Mouse (Mus musculus): ENCODE measurements around the gene Adgrl1. TPM values are rescaled to one million over a fixed set of nuclear protein-coding genes. Genes with fewer than 3 reads are reported as not detected.

The Adgrl1 gene
- polyA plus RNA-seq, 1 experiment from 2014 or later: 18.3 TPM

- Histone ChIP-seq H3K36me3 (replicated peaks; ENCODE audit: control insufficient read depth, insufficient read depth, low read depth, low read length) (peaks cover 13% of the 10 kb centered on the region), H3K27ac (replicated peaks; ENCODE audit: low read depth, low read length) (no peak overlapping the region), H3K9ac (replicated peaks; ENCODE audit: low read length) (no peak overlapping the region), H3K4me3 (ENCODE audit: low read depth, low read length) (no peak overlapping the region), H3K9me3 (replicated peaks; ENCODE audit: control insufficient read depth, low read length) (no peaks in the 10 kb centered on the region), H3K27me3 (ENCODE audit: control insufficient read depth, insufficient read depth, low read length) (no peaks in the 10 kb centered on the region), H3K4me2 (ENCODE audit: low read depth, low read length) (no peak overlapping the region), H3K4me1 (ENCODE audit: control insufficient read depth, insufficient read depth, low read length) (no peaks in the 10 kb centered on the region)
- DNase-seq (ENCODE audit: low spot score): no peak
- no peak for ATAC-seq (replicated peaks; ENCODE audit: insufficient number of reproducible peaks, low FRiP score, low TSS enrichment, low read depth)
- 95% methylated on average over 14 of the region's 14 CpGs for WGBS
Observed at GRCm38 (mm10) chr8:83990170-83990569, 90.3 kb downstream of the Adgrl1 start.

Small RNA genes within 50 kb of the gene (microRNA-seq; reads per million reads assigned to microRNA genes)
- gene Gm44330 (ENCODE audit: borderline number of aligned reads) (not detected), gene Gm44450 (ENCODE audit: borderline number of aligned reads) (not detected)

Other genes starting within 250 kb of the Adgrl1 start
- 169 and 177 TPM in 2 replicates for gene Gipc1, start 247.4 kb upstream of the Adgrl1 start, polyA plus RNA-seq (2014; fragmentation: Nextera tagmentation; extraction: Ambion mirVana)
- gene Ptger1, start 233.4 kb upstream of the Adgrl1 start, polyA plus RNA-seq (2014; fragmentation: Nextera tagmentation; extraction: Ambion mirVana): 0.27 and 1.9 TPM in 2 replicates
- gene Pkn1, start 200.9 kb upstream of the Adgrl1 start, polyA plus RNA-seq (2014; fragmentation: Nextera tagmentation; extraction: Ambion mirVana): 20.6 and 21.5 TPM in 2 replicates
- gene Ddx39, start 184.9 kb upstream of the Adgrl1 start, polyA plus RNA-seq (2014; fragmentation: Nextera tagmentation; extraction: Ambion mirVana): 191 and 195 TPM in 2 replicates
- gene Adgre5, start 158.8 kb upstream of the Adgrl1 start, polyA plus RNA-seq (2014; fragmentation: Nextera tagmentation; extraction: Ambion mirVana): 19.0 and 22.1 TPM in 2 replicates
- 0.66 and 0.72 TPM in 2 replicates for gene Gm10644, start 55.1 kb downstream of the Adgrl1 start, polyA plus RNA-seq (2014; fragmentation: Nextera tagmentation; extraction: Ambion mirVana)
- gene Asf1b, start 55.4 kb downstream of the Adgrl1 start, polyA plus RNA-seq (2014; fragmentation: Nextera tagmentation; extraction: Ambion mirVana): 82.6 and 83.0 TPM in 2 replicates
- 138 and 141 TPM in 2 replicates for gene Prkaca, start 72.9 kb downstream of the Adgrl1 start, polyA plus RNA-seq (2014; fragmentation: Nextera tagmentation; extraction: Ambion mirVana)
- gene Samd1, start 97.6 kb downstream of the Adgrl1 start, polyA plus RNA-seq (2014; fragmentation: Nextera tagmentation; extraction: Ambion mirVana): 18.2 and 19.3 TPM in 2 replicates
- 0.29 and 0.85 TPM in 2 replicates for gene 1700067K01Rik, start 101.4 kb downstream of the Adgrl1 start, polyA plus RNA-seq (2014; fragmentation: Nextera tagmentation; extraction: Ambion mirVana)
- not detected in 2 replicates for gene 2210011C24Rik, start 112.1 kb downstream of the Adgrl1 start, polyA plus RNA-seq (2014; fragmentation: Nextera tagmentation; extraction: Ambion mirVana)
- gene Palm3, start 121.4 kb downstream of the Adgrl1 start, polyA plus RNA-seq (2014; fragmentation: Nextera tagmentation; extraction: Ambion mirVana): 1.5 and 3.0 TPM in 2 replicates
- 0.31 and 0.38 TPM in 2 replicates for gene Il27ra, start 142.5 kb downstream of the Adgrl1 start, polyA plus RNA-seq (2014; fragmentation: Nextera tagmentation; extraction: Ambion mirVana)
- gene Rln3, start 144.9 kb downstream of the Adgrl1 start, polyA plus RNA-seq (2014; fragmentation: Nextera tagmentation; extraction: Ambion mirVana): not detected in 2 replicates
- gene Gm10643, start 165.0 kb downstream of the Adgrl1 start, polyA plus RNA-seq (2014; fragmentation: Nextera tagmentation; extraction: Ambion mirVana): 1.2 and 2.0 TPM in 2 replicates
- gene Rfx1, start 166.7 kb downstream of the Adgrl1 start, polyA plus RNA-seq (2014; fragmentation: Nextera tagmentation; extraction: Ambion mirVana): 7.5 and 8.2 TPM in 2 replicates
- gene Dcaf15, start 204.7 kb downstream of the Adgrl1 start, polyA plus RNA-seq (2014; fragmentation: Nextera tagmentation; extraction: Ambion mirVana): 9.8 and 11.3 TPM in 2 replicates
- 0.14 TPM in 1 of 2 replicates, not detected in the other for gene Podnl1, start 225.9 kb downstream of the Adgrl1 start, polyA plus RNA-seq (2014; fragmentation: Nextera tagmentation; extraction: Ambion mirVana)
- gene Cc2d1a, start 247.8 kb downstream of the Adgrl1 start, polyA plus RNA-seq (2014; fragmentation: Nextera tagmentation; extraction: Ambion mirVana): 9.5 and 10.0 TPM in 2 replicates
- gene 4930432K21Rik, start 247.9 kb downstream of the Adgrl1 start, polyA plus RNA-seq (2014; fragmentation: Nextera tagmentation; extraction: Ambion mirVana): 0.53 and 0.67 TPM in 2 replicates